Mouse (Mus musculus) kidney, adult 2 months (tissue): Measurements from ENCODE around the gene Phf14.

Experiments
- CTCF ChIP-seq: fragments of 200-500 bp; conservative IDR thresholded peaks from 2 replicates; pipeline ENCODE4 v1.5.1; 2011; ENCODE audit warnings: low read depth, mild to moderate bottlenecking, control low read depth, low read length, moderate library complexity, mixed read lengths; ENCODE audit not compliant: insufficient read depth, insufficient read length
- POLR2A ChIP-seq: fragments of 200-500 bp; IDR thresholded peaks from one replicate; pipeline ENCODE4 v1.6.1; 2011; ENCODE audit warnings: low read depth, low read length, control low read depth

GRCm38 (mm10) chr6:12069357-12069756 lies 161.7 kb downstream of the Phf14 start:
- TF ChIP-seq CTCF (no peak), POLR2A (no peak)
